Mouse (Mus musculus): ENCODE measurements at regions not wholly inside any gene's neighbourhood (a gene's known extent, or its start where the extent isn't known, plus 50 kb on each side); places are given as distances from the start of the nearest gene placed in this dataset.

- ATAC-seq (replicated peaks; ENCODE audit: insufficient number of reproducible peaks, low FRiP score, low TSS enrichment, low read depth) (no peak), DNase-seq (ENCODE audit: low spot score) (peak; percentile 71)
- Histone ChIP-seq H3K27me3 (ENCODE audit: control insufficient read depth, insufficient read depth, low read length) (no peaks in the 10 kb centered on the region), H3K4me2 (ENCODE audit: low read depth, low read length) (no peak overlapping the region), H3K27ac (replicated peaks; ENCODE audit: low read depth, low read length) (no peak overlapping the region), H3K4me3 (ENCODE audit: low read depth, low read length) (no peak overlapping the region), H3K4me1 (ENCODE audit: control insufficient read depth, insufficient read depth, low read length) (no peaks in the 10 kb centered on the region), H3K36me3 (replicated peaks; ENCODE audit: control insufficient read depth, insufficient read depth, low read depth, low read length) (no peaks in the 10 kb centered on the region), H3K9ac (replicated peaks; ENCODE audit: low read length) (no peak overlapping the region), H3K9me3 (replicated peaks; ENCODE audit: control insufficient read depth, low read length) (no peaks in the 10 kb centered on the region)
- WGBS, result 34% methylated on average over 6 of the region's 6 CpGs
Measured at GRCm38 (mm10) chr10:119326912-119327311, 87.1 kb upstream of the Cand1 start.

GRCm38 (mm10) chr10:119319953-119320352, 80.1 kb upstream of the Cand1 start:
- Histone ChIP-seq H3K4me3 (ENCODE audit: low read depth, low read length) (no peak overlapping the region), H3K4me2 (ENCODE audit: low read depth, low read length) (no peak overlapping the region), H3K27me3 (ENCODE audit: control insufficient read depth, insufficient read depth, low read length) (no peaks in the 10 kb centered on the region), H3K36me3 (replicated peaks; ENCODE audit: control insufficient read depth, insufficient read depth, low read depth, low read length) (no peaks in the 10 kb centered on the region), H3K27ac (replicated peaks; ENCODE audit: low read depth, low read length) (no peak overlapping the region), H3K9ac (replicated peaks; ENCODE audit: low read length) (no peak overlapping the region), H3K9me3 (replicated peaks; ENCODE audit: control insufficient read depth, low read length) (no peaks in the 10 kb centered on the region), H3K4me1 (ENCODE audit: control insufficient read depth, insufficient read depth, low read length) (no peaks in the 10 kb centered on the region)
- DNase-seq (ENCODE audit: low spot score) (no peak), ATAC-seq (replicated peaks; ENCODE audit: insufficient number of reproducible peaks, low FRiP score, low TSS enrichment, low read depth) (no peak)
- 91% methylated on average over 8 of the region's 8 CpGs for WGBS

- ATAC-seq (replicated peaks; ENCODE audit: insufficient number of reproducible peaks, low FRiP score, low TSS enrichment, low read depth), result no peak
- DNase-seq (ENCODE audit: low spot score), result no peak
- no peak overlapping the region for H3K4me2 ChIP-seq (ENCODE audit: low read depth, low read length)
- no peaks in the 10 kb centered on the region for H3K4me1 ChIP-seq (ENCODE audit: control insufficient read depth, insufficient read depth, low read length)
- H3K4me3 ChIP-seq (ENCODE audit: low read depth, low read length), result no peak overlapping the region
- no peaks in the 10 kb centered on the region for H3K27me3 ChIP-seq (ENCODE audit: control insufficient read depth, insufficient read depth, low read length)
- H3K9me3 ChIP-seq (replicated peaks; ENCODE audit: control insufficient read depth, low read length), result no peaks in the 10 kb centered on the region
- H3K9ac ChIP-seq (replicated peaks; ENCODE audit: low read length), result no peak overlapping the region
- H3K36me3 ChIP-seq (replicated peaks; ENCODE audit: control insufficient read depth, insufficient read depth, low read depth, low read length), result no peaks in the 10 kb centered on the region
- H3K27ac ChIP-seq (replicated peaks; ENCODE audit: low read depth, low read length), result no peak overlapping the region
- 89% methylated on average over 8 of the region's 8 CpGs for WGBS
Measured at GRCm38 (mm10) chr10:119318416-119318815, 78.6 kb upstream of the Cand1 start.

GRCm38 (mm10) chr10:119311578-119311977, 71.7 kb upstream of the Cand1 start:
- Histone ChIP-seq H3K4me3 (ENCODE audit: low read depth, low read length) (no peak overlapping the region), H3K36me3 (replicated peaks; ENCODE audit: control insufficient read depth, insufficient read depth, low read depth, low read length) (no peaks in the 10 kb centered on the region), H3K9me3 (replicated peaks; ENCODE audit: control insufficient read depth, low read length) (no peaks in the 10 kb centered on the region), H3K27ac (replicated peaks; ENCODE audit: low read depth, low read length) (no peak overlapping the region), H3K4me1 (ENCODE audit: control insufficient read depth, insufficient read depth, low read length) (no peaks in the 10 kb centered on the region), H3K9ac (replicated peaks; ENCODE audit: low read length) (no peak overlapping the region), H3K4me2 (ENCODE audit: low read depth, low read length) (no peak overlapping the region), H3K27me3 (ENCODE audit: control insufficient read depth, insufficient read depth, low read length) (no peaks in the 10 kb centered on the region)
- DNase-seq (ENCODE audit: low spot score), result no peak
- WGBS, result 35% methylated on average over 1 of the region's 1 CpGs
- ATAC-seq (replicated peaks; ENCODE audit: insufficient number of reproducible peaks, low FRiP score, low TSS enrichment, low read depth), result no peak

- Histone ChIP-seq H3K27me3 (ENCODE audit: control insufficient read depth, insufficient read depth, low read length) (no peaks in the 10 kb centered on the region), H3K4me3 (ENCODE audit: low read depth, low read length) (no peak overlapping the region), H3K4me2 (ENCODE audit: low read depth, low read length) (no peak overlapping the region), H3K9me3 (replicated peaks; ENCODE audit: control insufficient read depth, low read length) (no peaks in the 10 kb centered on the region), H3K4me1 (ENCODE audit: control insufficient read depth, insufficient read depth, low read length) (no peaks in the 10 kb centered on the region), H3K9ac (replicated peaks; ENCODE audit: low read length) (no peak overlapping the region), H3K27ac (replicated peaks; ENCODE audit: low read depth, low read length) (no peak overlapping the region), H3K36me3 (replicated peaks; ENCODE audit: control insufficient read depth, insufficient read depth, low read depth, low read length) (no peaks in the 10 kb centered on the region)
- DNase-seq (ENCODE audit: low spot score) (no peak), ATAC-seq (replicated peaks; ENCODE audit: insufficient number of reproducible peaks, low FRiP score, low TSS enrichment, low read depth) (no peak)
- 93% methylated on average over 11 of the region's 11 CpGs for WGBS
Measured at GRCm38 (mm10) chr10:119295740-119296139, 55.9 kb upstream of the Cand1 start.

- ATAC-seq (replicated peaks; ENCODE audit: insufficient number of reproducible peaks, low FRiP score, low TSS enrichment, low read depth) (no peak), DNase-seq (ENCODE audit: low spot score) (peak; percentile 64)
- Histone ChIP-seq H3K9me3 (replicated peaks; ENCODE audit: control insufficient read depth, low read length) (no peaks in the 10 kb centered on the region), H3K27me3 (ENCODE audit: control insufficient read depth, insufficient read depth, low read length) (no peaks in the 10 kb centered on the region), H3K4me1 (ENCODE audit: control insufficient read depth, insufficient read depth, low read length) (no peaks in the 10 kb centered on the region), H3K4me3 (ENCODE audit: low read depth, low read length) (no peak overlapping the region), H3K27ac (replicated peaks; ENCODE audit: low read depth, low read length) (no peak overlapping the region), H3K9ac (replicated peaks; ENCODE audit: low read length) (no peak overlapping the region), H3K4me2 (ENCODE audit: low read depth, low read length) (no peak overlapping the region), H3K36me3 (replicated peaks; ENCODE audit: control insufficient read depth, insufficient read depth, low read depth, low read length) (no peaks in the 10 kb centered on the region)
- 52% methylated on average over 14 of the region's 14 CpGs for WGBS
Measured at GRCm38 (mm10) chr10:119294454-119295149, 54.7 kb upstream of the Cand1 start.

GRCm38 (mm10) chr10:119293372-119293771, 53.5 kb upstream of the Cand1 start:
- H3K4me1 ChIP-seq (ENCODE audit: control insufficient read depth, insufficient read depth, low read length), result no peaks in the 10 kb centered on the region
- 91% methylated on average over 8 of the region's 8 CpGs for WGBS
- no peaks in the 10 kb centered on the region for H3K9me3 ChIP-seq (replicated peaks; ENCODE audit: control insufficient read depth, low read length)
- ATAC-seq (replicated peaks; ENCODE audit: insufficient number of reproducible peaks, low FRiP score, low TSS enrichment, low read depth) (no peak), DNase-seq (ENCODE audit: low spot score) (no peak)
- H3K9ac ChIP-seq (replicated peaks; ENCODE audit: low read length), result no peak overlapping the region
- H3K4me3 ChIP-seq (ENCODE audit: low read depth, low read length), result no peak overlapping the region
- H3K36me3 ChIP-seq (replicated peaks; ENCODE audit: control insufficient read depth, insufficient read depth, low read depth, low read length), result no peaks in the 10 kb centered on the region
- no peak overlapping the region for H3K4me2 ChIP-seq (ENCODE audit: low read depth, low read length)
- H3K27me3 ChIP-seq (ENCODE audit: control insufficient read depth, insufficient read depth, low read length), result no peaks in the 10 kb centered on the region
- H3K27ac ChIP-seq (replicated peaks; ENCODE audit: low read depth, low read length), result no peak overlapping the region

Measured in embryonic facial prominence, embryonic 11.5 days (tissue).